9 mouse cellular contexts compared by ENCODE assay signal in genomic region chr1:62929477-62929876, GRCm38 (mm10).
DNase-seq lines count a peak whose midpoint lies in the region; ATAC-seq and TF ChIP-seq lines count a peak whose summit lies in the region.
"Had no signal": no experiment of that assay in that cellular context is flagged by ENCODE, and none has a peak within 500 bp of the region (broad histone marks: within the 10 kb centered on the region; RNA-seq: fewer than 3 reads in every experiment).

No protein-coding gene starts in this region.

- intact Hi-C loops in heart, postnatal 14 days (cut with DNase I) = loop anchor here (2.0 to 5.0 kb wide), 2 partner anchors 142 to 1747 kb away; no protein-coding TSS in a partner anchor

- H3K9me3 ChIP-seq in ES-Bruce4 (replicated peaks; ENCODE audit: control insufficient read depth, insufficient read depth, low read length, poor library complexity, severe bottlenecking) = no peaks in the 10 kb centered on the region
- H3K9me3 ChIP-seq: limb, embryonic 15.5 days had no signal

- H3K27me3 ChIP-seq in ES-Bruce4 (ENCODE audit: control insufficient read depth, insufficient read depth, low read length, poor library complexity, severe bottlenecking) = no peaks in the 10 kb centered on the region
- H3K27me3 ChIP-seq: limb, embryonic 15.5 days had no signal

- no peaks in the 10 kb centered on the region for H3K36me3 ChIP-seq in ES-Bruce4 (ENCODE audit: control insufficient read depth, insufficient read depth, low read length, poor library complexity, severe bottlenecking)
- H3K36me3 ChIP-seq: limb, embryonic 15.5 days had no signal

- H3K4me1 ChIP-seq in ES-Bruce4 (ENCODE audit: control insufficient read depth, insufficient read depth, low read length) = no peaks in the 10 kb centered on the region

- H3K4me3 ChIP-seq in ES-Bruce4 (ENCODE audit: low read depth, low read length) = no peak overlapping the region
- H3K4me3 ChIP-seq: limb, embryonic 15.5 days had no signal

- H3K27ac ChIP-seq in ES-Bruce4 (ENCODE audit: insufficient read depth, low read length) = no peak overlapping the region
- H3K27ac ChIP-seq: limb, embryonic 15.5 days had no signal

- no peak overlapping the region for H3K9ac ChIP-seq in ES-Bruce4 (ENCODE audit: low read depth, poor library complexity, severe bottlenecking)
- H3K9ac ChIP-seq: limb, embryonic 15.5 days had no signal

- peak; percentile 90 for TF ChIP-seq CTCF in ES-Bruce4 (IDR thresholded peaks at IDR 0.05; ENCODE audit: low read depth, low read length)

- DNase-seq in adrenal gland, adult 2 months = peak; percentile 81
- peak; percentile 85 for DNase-seq in embryo, embryonic 10.5 days (ENCODE audit: low spot score)
- DNase-seq in heart, postnatal 14 days = peak; percentile 73 to 84
- peak; percentile 65 for DNase-seq in layer of hippocampus, adult 9-10 months (ENCODE audit: low spot score)
- peak; percentile 93 for DNase-seq in lung, postnatal 14 days
- peak; percentile 23 to 66 for DNase-seq in spleen, adult 18-20 months

- no peak for TF ChIP-seq EP300 in ES-Bruce4 (IDR thresholded peaks at IDR 0.05; ENCODE audit: insufficient read depth, low read depth, low read length)

- TF ChIP-seq POLR2A in ES-Bruce4 (IDR thresholded peaks at IDR 0.05; ENCODE audit: insufficient read depth, low read length) = no peak

- ATAC-seq in activated CD4-positive, CD25-positive, alpha-beta regulatory T cell, adult 4 months = no peak
